Mouse (Mus musculus) mature B cell (primary cell): ENCODE data around the gene Pdzd4.

Source experiments
- in situ Hi-C: fragments of 300-500 bp; cut with MboI; formaldehyde crosslinking; loops from 2 replicates; pipeline ENCODE4 v1.14.3; 2019

Gene Pdzd4

DNA sequence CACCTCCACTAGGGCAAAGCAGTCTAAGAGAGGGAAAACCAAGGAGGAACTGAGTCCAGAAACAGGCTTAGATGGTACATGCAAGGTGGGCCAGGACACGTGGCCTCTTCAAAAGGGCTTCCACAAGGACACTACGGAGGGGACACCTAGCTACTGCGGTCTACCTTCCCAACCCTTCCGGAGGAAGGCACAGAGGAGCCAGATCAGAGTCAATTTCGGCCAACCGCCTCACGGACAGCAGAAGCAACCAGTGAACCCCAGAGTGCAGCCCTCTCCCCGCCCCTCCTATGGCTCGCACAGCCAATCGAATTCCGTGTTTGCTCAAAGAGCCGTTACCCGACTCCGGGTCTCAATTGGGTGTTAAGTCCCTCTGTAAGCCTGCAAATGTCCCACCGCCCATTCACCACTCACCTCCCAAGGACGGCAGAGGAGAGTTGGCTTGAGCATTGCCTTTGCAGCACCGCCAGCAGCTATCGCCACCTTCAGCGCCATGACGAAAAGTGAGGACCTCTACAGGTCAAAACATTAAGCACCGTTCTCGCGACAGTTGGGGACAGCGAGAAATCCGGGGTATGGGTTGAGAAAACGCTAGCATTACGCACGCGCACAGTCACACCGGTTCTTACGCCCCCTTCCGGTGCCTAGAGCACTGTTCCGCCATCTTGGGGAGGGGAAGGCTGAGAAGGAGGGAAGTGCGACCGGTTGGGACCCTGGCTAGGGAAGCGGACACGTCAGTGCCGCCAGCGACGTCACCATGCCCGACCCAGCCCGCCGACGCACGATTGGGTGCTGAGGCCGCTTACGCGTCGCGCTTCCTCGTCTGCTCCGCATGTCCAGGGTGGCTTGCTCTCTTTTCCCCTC, 38.2 kb downstream of the Pdzd4 start, which contains the start of the genes Idh3g and Ssr4:
Gene Idh3g (minus strand): TSS at position 534 of the 861 bp plus-strand sequence.
Gene Ssr4 (plus strand): TSS at position 665 of the 861 bp plus-strand sequence.
- in situ Hi-C loops, result loop anchor here (25.0 kb wide), 1 partner anchor 626 kb away; no protein-coding TSS in a partner anchor

DNA sequence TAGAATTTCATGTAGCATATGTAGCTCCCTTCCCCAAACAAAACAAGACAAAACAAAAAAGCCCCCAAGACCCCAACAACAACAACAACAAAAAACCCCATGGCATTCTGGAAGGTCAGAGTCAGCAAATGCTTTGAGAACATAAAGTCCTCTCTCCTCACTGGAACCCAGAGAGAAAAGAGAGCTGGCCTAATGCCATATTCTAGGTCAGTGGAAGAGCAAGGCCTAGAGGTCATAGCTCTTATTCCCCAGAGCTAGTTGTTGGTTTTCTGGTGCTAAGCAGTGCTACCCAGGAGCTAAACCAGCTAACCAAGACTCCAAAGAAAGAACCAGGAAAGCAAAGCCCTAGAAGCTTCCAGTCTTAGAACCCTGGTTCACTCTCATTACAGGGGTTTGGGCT, 39.1 kb downstream of the Pdzd4 start:
- in situ Hi-C loops, result loop anchor here (25.0 kb wide), 1 partner anchor 627 kb away; no protein-coding TSS in a partner anchor

DNA sequence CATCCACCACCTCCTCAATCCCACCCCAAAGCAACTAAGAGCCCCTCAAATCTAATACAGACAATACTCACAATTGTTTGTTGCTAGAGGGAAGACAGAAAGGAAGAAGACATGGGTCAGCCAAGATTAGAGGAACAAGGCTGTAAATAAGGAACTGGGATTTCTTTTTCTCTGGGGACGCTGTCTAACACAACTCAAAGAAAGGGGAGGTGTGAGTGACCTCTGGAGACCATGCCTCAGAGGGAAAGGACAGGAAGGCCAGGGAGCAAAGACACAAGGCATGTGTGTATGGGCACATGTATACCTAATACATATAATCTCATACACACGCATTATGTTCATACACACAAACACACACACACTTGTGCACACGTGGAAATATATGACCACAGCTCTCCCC, 42.5 kb downstream of the Pdzd4 start:
- in situ Hi-C loops, result loop anchor here (25.0 kb wide), 1 partner anchor 630 kb away; no protein-coding TSS in a partner anchor

DNA sequence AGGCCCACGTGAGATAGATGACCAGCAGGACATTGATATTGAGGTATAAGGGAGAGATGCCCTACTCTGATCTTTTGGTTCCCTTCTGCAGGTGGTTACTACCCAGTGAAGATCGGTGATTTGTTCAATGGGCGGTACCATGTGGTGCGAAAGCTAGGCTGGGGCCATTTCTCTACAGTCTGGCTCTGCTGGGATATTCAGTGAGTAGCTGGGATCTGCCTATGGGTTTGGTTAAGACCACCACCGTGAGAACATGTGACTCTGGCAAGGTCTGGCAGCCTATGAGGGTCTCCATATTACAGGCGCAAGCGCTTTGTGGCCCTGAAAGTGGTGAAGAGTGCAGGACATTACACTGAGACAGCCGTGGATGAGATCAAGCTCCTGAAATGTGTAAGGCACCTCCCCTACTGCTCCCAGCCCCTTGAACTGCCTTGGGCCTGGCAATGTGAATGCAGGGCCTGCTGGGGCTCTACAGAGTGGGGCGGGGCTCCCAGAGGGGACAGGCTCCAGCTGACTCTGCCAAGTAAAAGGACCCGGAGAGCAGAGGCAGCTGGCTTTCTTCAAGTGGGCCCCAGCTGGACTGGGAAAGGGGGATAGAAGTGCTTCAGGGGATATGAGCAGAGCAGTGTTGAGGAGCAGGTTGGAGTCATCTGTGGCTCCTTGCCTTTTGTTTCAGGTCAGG, 49.8 kb downstream of the Pdzd4 start:
- in situ Hi-C loops, result loop anchor here (25.0 kb wide), 1 partner anchor 637 kb away; no protein-coding TSS in a partner anchor

DNA sequence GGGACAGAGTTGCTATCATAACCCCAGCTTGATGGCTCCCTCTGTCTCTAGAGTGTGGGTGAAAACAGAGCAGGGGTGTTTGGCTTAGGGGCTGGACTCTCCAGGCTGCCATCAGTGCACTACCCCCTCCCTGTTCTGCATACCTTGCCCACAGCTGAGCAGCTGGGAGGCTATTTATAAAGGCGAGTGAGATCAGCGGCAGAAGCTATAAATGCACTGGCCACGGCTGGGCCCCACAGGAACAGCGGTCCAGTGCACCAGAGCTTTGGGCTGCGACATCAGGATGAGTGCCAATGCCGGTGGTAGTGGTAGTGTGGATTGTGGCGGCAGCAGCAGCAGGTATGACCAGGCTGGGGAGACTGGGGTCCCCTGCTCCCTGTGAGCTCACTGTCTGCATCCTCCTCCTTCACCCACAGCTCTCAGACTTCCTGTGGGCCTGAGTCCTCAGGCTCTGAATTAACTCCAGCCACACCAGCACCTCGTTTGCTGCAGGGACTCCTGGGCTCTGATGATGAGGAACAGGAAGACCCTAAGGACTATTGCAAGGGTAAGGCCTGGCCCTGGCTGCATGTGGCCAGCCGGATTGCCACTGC, 50.5 kb downstream of the Pdzd4 start, which contains the start of gene Srpk3:
Gene Srpk3 (plus strand): TSS at position 238 of the 593 bp plus-strand sequence.
- in situ Hi-C loops, result no loop called here

DNA sequence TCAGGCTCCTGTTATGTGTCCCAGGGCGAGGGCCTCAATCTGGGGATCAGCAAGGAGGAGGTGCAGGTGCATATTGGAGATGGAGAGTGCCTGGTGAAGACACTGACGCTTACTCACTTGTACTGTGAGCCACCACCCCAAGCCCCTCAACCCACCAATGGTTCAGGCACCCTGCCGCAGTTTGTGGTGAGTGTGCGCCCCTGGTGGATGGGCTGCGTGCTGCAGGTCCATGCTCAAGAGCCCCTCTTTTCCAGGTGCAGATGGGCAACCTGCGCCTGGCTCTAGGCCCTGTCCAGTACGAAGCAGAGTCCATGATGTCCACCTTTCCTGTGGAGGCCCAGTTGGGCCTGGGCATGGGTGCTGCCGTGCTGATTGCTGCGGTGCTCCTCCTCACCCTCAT, 57.5 kb downstream of the Pdzd4 start:
- in situ Hi-C loops, result no loop called here

DNA sequence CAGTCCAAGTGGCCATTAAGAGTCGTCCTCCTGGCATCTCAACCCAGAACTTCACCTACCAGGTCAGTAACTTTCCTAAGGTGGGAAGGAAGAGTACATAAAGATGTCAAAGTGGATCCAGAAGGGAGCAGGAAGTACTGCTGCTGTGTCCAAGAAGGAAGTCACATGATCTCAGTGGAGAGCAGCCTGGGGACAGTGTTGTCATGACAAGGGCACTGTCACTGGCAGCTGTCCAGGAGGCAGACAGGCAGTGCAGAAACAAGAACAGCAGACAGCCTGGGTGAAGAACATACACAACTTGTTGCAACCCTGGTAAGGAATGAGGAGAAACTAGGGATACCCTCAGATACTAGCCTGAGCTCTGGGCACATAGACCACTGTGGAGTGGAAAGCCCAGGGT, 59.5 kb downstream of the Pdzd4 start:
- in situ Hi-C loops, result no loop called here

DNA sequence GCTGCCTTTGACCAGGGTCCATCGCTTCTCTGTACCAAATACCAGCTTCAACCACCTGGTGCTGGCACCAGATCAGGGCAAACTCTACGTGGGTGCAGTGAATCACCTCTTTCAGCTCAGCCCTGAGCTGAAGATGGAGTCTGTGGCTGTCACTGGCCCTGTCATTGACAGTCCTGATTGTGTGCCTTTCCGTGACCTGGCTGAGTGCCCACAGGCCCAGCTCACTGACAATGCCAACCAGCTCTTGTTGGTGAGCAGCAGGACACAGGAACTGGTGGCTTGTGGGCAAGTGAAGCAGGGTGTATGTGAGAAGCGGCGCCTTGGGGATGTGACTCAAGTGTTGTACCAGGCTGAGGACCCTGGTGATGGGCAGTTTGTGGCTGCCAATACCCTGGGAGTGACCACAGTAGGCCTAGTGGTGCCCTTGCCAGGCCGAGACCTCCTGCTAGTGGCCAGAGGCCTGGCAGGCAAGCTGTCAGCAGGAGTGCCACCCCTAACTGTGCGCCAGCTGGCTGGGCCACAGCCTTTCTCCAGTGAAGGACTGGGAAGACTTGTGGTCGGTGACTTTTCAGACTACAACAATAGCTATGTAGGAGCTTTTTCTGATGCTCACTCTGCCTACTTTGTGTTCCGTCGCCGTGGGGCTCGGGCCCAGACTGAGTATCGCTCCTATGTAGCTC, 66.0 kb downstream of the Pdzd4 start:
- in situ Hi-C loops, result no loop called here

DNA sequence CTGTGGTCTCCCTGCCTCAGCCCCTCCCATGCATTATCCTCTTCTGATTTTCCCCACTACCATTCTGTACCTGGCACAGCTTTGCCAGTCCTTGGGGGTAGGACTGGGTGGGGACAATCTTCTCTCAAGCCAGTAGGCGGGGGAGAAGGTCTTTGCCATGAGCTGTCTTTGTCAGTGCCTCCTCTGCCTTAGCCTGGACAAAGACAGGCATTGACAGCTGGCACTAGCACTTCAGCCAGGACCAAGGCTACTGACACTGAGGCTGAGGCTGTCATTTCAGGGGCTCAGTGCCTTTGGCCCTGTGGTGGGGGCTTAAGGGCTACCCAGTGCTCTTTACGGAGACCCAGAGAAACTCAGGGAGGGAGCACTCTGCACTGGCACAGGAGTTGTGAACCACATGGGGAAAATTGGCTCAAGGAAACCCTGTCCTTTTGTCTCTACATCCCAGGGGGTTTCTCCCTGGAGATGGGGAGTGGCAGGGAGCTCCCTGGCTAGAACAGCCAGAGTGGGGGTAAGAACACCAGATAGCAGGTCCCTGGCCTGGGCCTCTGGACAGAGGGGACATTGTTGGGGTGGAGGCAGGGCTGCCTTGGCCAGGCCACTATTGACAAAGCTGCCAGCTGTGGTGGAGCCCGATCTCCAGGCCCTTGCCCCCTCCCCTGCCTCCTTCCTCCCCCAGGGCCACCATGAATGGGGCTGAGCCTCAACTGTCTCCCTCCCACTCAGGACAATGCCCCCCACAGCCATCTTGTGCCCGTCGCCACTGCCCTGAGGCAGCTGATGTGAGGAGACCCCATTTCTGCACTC, 68.2 kb downstream of the Pdzd4 start, which contains the start of gene Plxnb3:
Gene Plxnb3 (plus strand): TSS at position 757 of the 807 bp plus-strand sequence.
- in situ Hi-C loops, result no loop called here

DNA sequence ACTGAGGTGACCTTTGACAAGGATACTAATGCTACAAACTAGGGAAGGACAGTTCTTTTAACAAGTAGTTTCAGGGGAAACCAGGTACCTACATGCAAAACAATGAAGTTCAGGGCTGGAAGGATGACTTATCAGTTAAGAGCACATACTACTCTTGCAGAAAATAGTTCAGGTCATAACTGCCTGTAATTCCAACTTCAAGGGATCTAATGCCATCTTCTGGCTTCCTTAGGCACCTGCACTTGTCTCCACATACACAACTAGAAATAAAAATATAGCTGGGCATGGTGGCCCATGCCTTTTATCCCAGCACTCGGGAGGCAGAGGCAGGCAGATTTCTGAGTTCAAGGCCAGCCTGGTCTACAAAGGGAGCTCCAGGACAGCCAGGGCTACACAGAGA, 75.8 kb downstream of the Pdzd4 start:
- in situ Hi-C loops, result no loop called here

DNA sequence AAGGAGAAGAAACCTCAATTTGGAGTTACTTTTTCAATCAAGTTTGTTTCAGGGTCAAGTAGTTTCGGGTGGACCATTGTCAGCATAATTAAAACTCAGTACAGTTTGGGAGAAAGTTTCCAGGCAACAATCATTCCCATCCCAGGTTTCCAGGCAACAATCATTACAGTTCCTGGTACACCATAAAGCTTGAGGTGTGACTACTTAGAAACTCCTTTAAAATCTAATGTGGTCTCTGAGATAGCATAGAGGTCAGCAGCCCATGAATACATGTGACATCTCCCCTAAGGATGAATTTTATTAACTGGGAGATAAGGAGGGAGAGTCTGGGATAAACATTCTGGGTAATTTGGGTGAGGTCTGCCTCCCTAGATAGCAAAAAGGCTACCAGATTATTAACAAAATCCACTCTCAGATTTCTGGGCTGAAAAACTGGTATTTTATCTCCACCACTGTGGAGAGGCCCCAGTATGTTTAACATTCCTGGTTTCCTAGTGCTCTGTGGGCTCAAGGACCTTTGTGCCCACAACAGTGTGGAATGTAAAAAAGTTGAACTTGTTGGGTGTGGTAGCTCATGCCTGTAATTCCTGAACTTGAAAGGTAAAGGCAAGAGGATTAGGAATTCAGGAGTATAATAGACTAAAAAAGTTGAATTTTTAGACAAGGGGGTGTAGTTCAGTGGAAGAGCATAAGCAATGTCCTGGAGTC, 79.8 kb downstream of the Pdzd4 start:
- in situ Hi-C loops, result no loop called here
